Mouse (Mus musculus): ENCODE measurements around the gene Kif13a.
A peak's percentile ranks its signal among the peaks of the same experiment; 100 is the strongest.

The Kif13a gene

DNA sequence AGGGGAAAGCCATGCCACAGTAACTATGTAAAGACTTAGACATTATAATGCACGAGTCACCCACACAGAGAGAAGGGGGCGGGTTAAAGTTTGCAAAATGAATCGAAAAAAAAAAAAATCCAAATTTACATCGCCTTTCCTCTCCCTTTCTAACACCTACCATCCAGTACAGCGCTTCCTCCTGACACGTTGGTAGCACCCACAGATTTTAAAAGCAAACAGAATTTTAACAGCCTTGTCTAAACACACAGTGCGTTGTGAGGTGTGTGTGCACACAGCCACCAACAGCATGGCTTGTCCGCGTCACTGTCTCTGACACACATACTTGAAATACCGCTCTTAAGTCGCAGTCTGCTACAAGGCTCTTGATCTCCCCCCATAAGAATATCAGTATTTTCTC lies 94.3 kb downstream of the Kif13a start:
- DNase-seq (ENCODE audit: low spot score), result no peak

DNA sequence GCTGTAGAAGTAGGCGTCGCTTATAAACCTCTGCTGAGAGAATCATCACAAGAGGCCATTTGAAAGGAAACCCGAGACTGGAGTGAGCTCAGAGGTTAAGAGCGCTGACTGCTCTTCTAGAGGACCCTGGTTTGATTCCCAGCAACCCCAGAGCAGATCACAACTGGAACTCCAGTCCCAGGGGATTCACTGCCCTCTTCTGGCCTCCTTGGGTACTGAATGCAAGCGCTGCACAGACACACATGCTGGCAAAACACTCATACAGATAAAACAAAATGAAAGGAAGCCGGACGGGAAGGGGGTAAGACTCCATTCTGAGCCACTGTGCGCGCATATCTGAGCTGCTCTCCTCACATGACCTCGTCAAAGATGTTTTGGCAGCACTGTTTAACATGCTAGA lies 94.9 kb downstream of the Kif13a start:
- no peak for DNase-seq (ENCODE audit: low spot score)

GRCm38 (mm10) chr13:46833586-46833985 lies 96.1 kb downstream of the Kif13a start:
- DNase-seq (ENCODE audit: low spot score), result no peak

DNA sequence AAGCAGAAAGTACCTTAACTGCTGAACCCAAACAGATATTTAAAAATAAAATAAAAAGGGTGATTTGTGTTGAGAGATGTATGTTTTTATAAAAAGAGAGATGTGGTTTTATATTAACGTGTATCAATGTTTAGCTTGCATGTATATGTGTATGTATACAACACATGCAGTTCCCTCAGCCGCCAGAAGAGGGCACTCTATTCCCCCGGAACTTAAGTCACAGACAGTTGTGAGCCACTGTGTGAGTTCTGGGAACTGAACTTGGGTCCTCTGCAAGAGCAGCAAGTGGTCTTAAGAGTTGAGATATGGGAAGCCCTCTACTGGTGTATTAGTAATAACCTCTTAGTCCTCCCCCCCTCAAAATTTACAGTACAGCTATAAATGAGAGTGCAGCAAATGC lies 96.7 kb downstream of the Kif13a start:
- DNase-seq (ENCODE audit: low spot score), result no peak

- DNase-seq (ENCODE audit: low spot score), result no peak
These were observed 106.4 kb downstream of the Kif13a start for GRCm38 (mm10) chr13:46823271-46823670.

DNA sequence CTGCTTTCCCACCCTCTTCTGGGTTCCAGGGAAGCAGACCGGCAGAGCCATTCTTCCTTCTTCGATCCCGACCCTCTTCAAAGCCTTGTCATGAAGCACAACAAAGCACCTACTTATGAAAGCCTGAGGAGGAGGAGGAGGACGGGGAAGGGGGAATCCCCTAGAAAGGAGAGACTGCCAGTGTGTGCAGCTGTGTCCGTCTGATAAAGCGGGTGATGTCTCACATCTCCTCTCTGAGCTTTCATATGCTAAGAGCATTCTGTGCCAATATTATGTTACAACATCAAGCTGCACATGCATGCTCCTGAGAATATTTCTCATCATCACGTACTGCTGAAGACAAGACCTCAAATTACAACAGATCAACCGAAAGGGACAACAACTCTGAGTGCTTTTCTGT lies 107.5 kb downstream of the Kif13a start:
- no peak for DNase-seq (ENCODE audit: low spot score)

GRCm38 (mm10) chr13:46819729-46820223 lies 109.9 kb downstream of the Kif13a start:
- no peak for DNase-seq (ENCODE audit: low spot score)

DNA sequence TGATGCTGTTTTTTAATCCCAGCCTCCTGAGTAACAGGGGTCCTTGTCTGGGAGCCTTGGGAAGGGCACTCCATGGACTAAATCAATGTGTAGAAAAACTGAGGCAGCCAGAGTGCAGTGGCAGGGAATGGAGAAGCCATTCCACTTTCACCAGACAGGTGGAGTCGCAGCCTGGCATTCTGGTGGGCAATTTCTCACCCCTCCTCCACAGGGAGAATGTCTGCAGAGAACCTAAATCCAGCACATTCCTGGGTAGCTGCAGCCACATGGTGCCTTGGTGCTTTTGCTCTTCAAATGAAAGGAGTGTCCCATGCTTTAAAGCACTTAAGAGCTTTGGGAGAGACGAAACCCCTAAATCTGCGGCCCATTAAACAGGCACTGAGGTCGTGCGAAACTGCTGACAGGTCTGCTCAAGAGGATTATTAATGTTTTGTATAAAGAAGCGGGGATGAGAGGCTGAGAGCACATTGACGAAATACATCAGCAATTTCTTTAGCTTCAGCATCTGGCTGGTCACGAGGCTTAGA lies 110.4 kb downstream of the Kif13a start:
- DNase-seq (ENCODE audit: low spot score), result no peak

DNA sequence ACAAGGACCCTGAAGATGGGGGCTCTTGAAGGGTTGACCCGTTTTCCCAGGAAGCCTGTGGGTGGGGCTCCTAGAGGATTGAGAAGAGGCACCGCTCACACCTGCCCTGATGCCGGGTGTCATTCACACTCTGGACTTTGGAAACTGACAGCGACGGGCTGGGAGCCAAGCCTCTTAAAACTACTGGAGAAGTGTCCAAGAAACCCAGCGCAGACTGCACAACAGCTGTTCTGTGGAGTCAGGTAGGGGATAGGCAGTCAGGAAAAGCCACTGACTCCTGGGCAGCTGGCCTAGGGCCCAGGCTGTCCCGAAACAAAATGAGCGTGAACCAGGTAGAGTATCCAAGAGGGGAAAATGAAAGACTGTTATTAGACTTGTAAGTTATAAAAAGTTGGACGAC lies 111.3 kb downstream of the Kif13a start:
- DNase-seq (ENCODE audit: low spot score), result no peak

DNA sequence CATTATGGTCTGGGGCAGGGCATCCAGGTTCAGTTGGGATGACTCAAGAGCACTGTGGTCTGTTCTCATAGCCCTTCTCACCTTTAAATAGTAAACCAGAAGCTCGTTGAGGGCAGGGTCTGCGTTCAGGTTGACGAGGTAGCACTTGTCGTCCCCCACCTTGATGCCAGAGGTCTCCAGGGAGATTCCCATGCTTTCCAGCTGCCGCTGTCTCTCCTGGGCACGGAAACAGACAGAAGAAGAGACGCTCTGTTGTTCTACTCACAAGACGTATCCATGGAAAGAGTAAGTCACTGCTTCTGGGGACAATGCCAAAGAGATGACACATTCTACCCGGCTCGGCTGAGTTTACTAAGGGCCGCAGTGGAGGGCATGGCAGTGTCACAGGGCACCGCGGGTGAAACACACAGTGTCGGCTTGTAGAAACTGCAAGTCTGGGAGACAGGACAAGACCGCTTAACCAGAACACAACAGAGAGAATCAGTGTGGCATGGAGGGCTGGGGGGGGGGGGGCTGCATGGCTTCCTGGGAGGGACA lies 117.0 kb downstream of the Kif13a start:
- no peak for DNase-seq (ENCODE audit: low spot score)

- DNase-seq (ENCODE audit: low spot score), result no peak
These were observed 118.0 kb downstream of the Kif13a start for GRCm38 (mm10) chr13:46811696-46812095.

- DNase-seq (ENCODE audit: low spot score), result no peak
These were observed 119.1 kb downstream of the Kif13a start for GRCm38 (mm10) chr13:46810613-46811012.

DNA sequence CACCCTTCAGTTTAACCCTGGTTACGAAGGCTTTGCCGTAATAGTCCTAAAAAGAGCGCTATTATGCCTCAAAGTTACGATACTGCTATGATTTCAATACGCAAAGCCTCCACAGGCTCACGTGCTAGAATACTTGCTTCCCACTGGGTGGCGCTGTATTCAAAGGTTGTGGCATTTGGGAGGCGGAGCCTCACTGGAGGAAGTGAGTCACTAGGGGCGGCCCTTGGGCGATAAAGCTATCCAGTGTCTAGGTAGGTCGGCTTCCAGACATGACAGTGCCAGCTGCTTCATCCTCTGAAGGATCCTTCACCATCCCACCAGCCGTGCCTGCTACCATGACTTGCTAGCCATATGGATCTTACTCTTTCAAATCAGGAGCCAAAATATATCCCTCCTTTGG lies 119.6 kb downstream of the Kif13a start:
- DNase-seq (ENCODE audit: low spot score), result no peak

DNA sequence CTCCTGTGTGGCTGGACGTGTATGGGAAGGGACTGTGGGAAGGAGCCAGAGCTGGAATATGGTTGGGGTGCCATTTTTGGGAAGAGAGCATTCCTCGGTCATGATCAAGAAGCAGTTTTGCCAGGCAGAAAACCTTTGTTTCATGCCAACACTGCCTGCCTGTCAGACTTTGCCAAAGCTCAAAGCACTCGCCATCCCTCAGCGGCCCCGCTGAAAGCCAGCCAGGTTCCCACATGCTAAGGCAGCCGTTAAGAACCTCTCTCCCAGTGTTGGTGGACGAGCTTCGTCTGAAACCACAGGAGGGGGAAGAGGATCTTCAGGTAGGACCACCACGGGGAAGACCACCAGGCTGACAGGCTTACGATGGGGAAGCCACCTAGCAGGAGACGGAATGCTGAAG lies 121.8 kb downstream of the Kif13a start:
- no peak for DNase-seq (ENCODE audit: low spot score)

DNA sequence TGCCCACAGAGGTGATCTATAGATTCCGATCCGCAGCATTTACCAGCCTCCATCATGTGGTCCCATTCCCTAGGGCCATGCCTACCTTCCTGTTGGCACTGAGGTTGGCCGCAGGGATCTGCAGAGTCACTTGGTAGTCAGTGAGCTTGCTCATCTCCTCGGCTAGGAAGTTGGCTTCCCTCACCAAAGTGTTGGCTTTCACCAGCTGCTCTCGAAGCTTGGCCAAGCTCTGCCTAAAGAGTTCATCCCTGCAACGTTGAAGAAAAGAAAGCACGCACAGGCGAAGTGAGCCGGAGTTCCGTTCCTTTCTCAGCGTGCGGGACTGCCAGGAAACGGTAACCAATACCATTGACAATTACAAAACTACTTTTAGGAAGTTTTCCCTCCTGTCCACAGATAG lies 128.5 kb downstream of the Kif13a start:
- DNase-seq (ENCODE audit: low spot score), result no peak

DNA sequence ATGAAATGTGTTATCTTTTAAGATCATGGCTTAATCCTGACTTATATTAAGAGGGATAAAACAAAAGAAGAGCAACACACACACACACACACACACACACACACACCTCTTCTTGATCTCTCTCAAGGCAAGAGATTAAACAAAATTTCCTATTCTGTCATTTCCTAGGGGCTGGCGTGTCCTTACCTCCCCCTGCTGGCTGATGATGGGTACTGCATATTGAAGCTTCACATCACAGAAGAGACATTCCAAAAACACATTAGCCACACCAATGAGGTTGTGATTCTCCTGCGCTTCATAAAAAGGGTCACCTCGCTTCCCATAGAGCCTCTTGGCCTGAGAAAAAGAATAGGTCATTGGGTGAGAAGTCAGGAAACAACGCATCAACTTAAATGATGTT lies 131.5 kb downstream of the Kif13a start:
- DNase-seq (ENCODE audit: low spot score), result peak; percentile 23

GRCm38 (mm10) chr13:46796381-46796780 lies 133.3 kb downstream of the Kif13a start:
- DNase-seq (ENCODE audit: low spot score), result no peak

DNA sequence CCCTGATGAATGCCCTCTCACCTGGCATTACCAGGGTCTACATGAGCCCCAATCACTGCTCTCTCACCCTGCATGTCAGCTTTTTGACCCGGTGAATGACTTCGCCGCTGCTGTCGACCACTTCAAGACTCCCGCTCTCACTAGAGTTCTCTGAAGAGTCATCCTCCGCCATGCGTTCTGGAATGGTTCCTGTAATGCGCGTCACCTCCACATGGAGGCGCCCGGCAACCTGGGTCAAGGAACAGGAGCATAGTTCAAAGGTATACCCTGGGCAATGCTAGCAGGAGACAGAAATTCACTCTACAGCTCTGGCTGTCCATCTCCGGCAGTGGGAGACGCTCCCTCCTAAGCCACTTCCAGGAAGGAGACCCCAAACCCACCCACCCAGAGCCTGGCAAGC lies 135.8 kb downstream of the Kif13a start:
- no peak for DNase-seq (ENCODE audit: low spot score)

DNA sequence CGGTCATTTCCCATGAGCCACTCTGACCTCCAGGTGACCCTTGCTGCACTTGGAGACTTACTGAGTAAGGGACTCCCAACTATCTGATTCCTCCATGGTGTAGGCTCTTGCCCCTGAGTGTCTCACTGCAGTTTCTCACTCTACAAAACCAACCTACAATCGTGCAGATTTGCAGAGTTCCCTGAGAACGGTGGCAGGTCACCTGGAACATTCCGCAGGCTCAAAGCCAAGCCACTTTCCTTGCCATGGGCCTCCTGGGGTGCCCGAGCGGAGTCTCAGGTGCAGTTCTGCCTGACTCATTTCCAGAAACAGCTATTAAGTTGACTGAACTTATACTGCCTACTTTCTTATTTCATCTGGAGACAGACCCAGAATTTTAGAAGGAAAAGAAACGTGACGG lies 141.2 kb downstream of the Kif13a start:
- no peak for DNase-seq (ENCODE audit: low spot score)

DNA sequence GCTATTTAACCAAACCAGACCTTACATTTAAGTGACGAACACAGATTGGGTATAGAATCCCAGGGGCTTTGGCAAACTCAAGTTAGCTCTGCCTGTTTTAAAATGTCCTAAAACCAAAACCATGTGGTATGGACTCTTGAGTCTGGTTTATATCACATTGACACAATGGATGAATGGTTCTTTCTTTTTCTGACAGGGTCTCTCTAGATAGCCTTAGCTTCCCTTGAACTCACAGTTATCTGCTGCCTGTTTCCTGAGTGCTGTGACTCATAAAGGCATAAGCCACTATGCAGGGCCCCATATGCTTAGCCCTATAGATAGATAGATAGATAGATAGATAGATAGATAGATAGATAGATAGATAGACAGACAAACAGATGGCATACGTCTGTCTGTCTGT lies 142.8 kb downstream of the Kif13a start:
- DNase-seq (ENCODE audit: low spot score), result no peak

DNA sequence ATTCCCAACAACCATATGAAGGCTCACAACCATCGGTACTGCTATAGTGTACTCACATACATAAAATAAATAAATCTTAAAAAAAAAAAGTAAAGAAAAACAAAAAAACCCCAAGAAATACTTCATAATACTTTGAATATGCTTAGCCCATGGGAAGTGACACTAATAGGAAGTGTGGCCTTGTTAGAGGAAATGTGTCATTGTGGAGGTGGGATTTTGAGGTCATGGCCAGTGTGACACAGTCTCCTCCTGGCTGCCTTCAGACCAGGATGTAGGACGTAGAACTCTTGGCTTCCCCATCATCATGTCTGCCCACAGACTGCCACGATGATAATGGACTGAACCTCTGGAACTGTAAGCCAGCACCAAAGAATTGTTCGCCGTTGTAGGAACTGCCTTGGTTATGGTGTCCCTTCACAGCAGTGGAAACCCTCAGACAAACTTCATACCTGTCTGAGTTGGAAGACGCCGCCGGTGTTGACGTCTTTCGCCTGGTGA lies 143.6 kb downstream of the Kif13a start:
- DNase-seq (ENCODE audit: low spot score), result no peak

GRCm38 (mm10) chr13:46780379-46780778 lies 149.3 kb downstream of the Kif13a start:
- DNase-seq (ENCODE audit: low spot score), result no peak

DNA sequence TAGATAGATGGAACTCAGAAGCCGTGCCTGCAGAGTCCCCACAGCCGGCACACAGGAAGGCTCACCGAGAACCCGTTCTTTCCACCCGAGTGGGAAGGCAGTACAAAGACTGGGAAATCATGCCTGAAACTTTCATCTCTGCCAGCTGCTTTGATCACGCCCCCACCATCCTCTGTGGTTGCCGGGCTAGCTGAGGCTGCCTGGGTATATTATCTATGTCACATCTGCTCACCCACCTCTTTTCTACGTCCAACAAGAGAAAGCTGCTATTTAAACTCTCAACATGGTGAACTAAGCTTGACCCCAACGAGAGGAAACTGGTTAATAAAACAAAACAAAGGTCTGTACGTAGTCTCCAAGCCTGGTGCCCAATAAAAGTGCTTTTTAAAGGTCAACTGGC lies 149.8 kb downstream of the Kif13a start:
- no peak for DNase-seq (ENCODE audit: low spot score)

DNA sequence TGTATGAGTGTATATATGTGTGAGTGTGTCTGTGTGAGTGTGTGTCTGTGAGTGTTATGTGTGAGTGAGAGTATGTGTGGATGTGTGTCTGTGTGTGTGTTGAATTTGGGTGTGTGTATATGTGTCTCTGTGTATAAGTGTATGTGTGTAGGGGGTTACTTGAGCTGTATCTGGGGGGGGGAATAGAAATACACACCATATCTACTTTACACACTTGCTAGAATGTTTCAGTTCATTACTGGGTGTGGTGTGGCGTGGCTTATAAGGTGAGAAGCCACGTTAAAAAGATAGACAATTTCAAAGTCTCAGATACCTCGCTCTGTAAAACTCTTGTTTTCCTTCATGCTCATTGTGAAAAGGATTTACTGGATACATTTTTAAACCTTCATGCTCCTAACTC lies 152.2 kb downstream of the Kif13a start:
- no peak for DNase-seq (ENCODE audit: low spot score)

Data from spleen, adult 12 weeks (tissue).